Mouse (Mus musculus) cerebellum, adult 11-12 months (tissue): ENCODE measurements around the gene Padi4.

Experiments
- DNase-seq: peaks from one replicate; pipeline ENCODE4 v3.0.0; 2022

Gene Padi4

GRCm38 (mm10) chr4:140701049-140701715 lies 72.9 kb downstream of the Padi4 start:
- peak; percentile 84 for DNase-seq

GRCm38 (mm10) chr4:140700269-140701018 lies 73.6 kb downstream of the Padi4 start, which contains the start of gene Rcc2:
TSS of gene Rcc2 (plus strand) at chr4:140700541.
- no peak for DNase-seq

- DNase-seq = peak; percentile 76
Observed at GRCm38 (mm10) chr4:140699441-140700127, 74.5 kb downstream of the Padi4 start.
